Mouse (Mus musculus): ENCODE measurements around the gene Spem2. TPM values are rescaled to one million over a fixed set of nuclear protein-coding genes. Genes with fewer than 3 reads are reported as not detected.

The Spem2 gene
- polyA plus RNA-seq, 1 experiment from 2014 or later, result not detected

GRCm38 (mm10) chr11:69835326-69835965 lies 17.2 kb upstream of the Spem2 start:
- DNase-seq (no peak), ATAC-seq (ENCODE audit: insufficient read depth) (no peak)
- Histone ChIP-seq H3K27me3 (ENCODE audit: insufficient read depth, low read length) (peaks cover 14% of the 10 kb centered on the region; the same call in 1 of the 2 replicates), H3K27ac (ENCODE audit: low read depth) (no peak overlapping the region), H3K4me3 (ENCODE audit: low read depth, low read length) (peak overlapping the region; percentile 73; the same call in 1 of the 2 replicates), H3K36me3 (ENCODE audit: insufficient read depth) (peaks cover 21% of the 10 kb centered on the region), H3K9ac (peak overlapping the region; percentile 20), H3K4me2 (peak overlapping the region; percentile 75), H3K9me3 (ENCODE audit: low read depth, low read length) (no peaks in the 10 kb centered on the region), H3K4me1 (ENCODE audit: insufficient read depth) (peaks cover 19% of the 10 kb centered on the region; the same call in 1 of the 2 replicates)
- TF ChIP-seq CTCF (IDR thresholded peaks at IDR 0.05; ENCODE audit: low read depth), result no peak
- WGBS, result 8% methylated on average over 9 of the region's 9 CpGs

GRCm38 (mm10) chr11:69834001-69834549 lies 15.8 kb upstream of the Spem2 start:
- Histone ChIP-seq H3K9ac (peak overlapping the region; percentile 55), H3K4me1 (ENCODE audit: insufficient read depth) (peaks cover 16% of the 10 kb centered on the region; the same call in 1 of the 2 replicates), H3K9me3 (ENCODE audit: low read depth, low read length) (no peaks in the 10 kb centered on the region), H3K27ac (ENCODE audit: low read depth) (no peak overlapping the region), H3K4me3 (ENCODE audit: low read depth, low read length) (peak overlapping the region; percentile 73), H3K36me3 (ENCODE audit: insufficient read depth) (peaks cover 27% of the 10 kb centered on the region), H3K4me2 (peak overlapping the region; percentile 75), H3K27me3 (ENCODE audit: insufficient read depth, low read length) (peaks cover 14% of the 10 kb centered on the region; the same call in 1 of the 2 replicates)
- 8% methylated on average over 46 of the region's 48 CpGs for WGBS
- ATAC-seq (ENCODE audit: insufficient read depth) (no peak), DNase-seq (peak; percentile 60)
- TF ChIP-seq CTCF (IDR thresholded peaks at IDR 0.05; ENCODE audit: low read depth), result no peak

- DNase-seq, result no peak
- H3K36me3 ChIP-seq (ENCODE audit: insufficient read depth), result peaks cover 32% of the 10 kb centered on the region
- ATAC-seq (ENCODE audit: insufficient read depth), result no peak
- TF ChIP-seq CTCF (IDR thresholded peaks at IDR 0.05; ENCODE audit: low read depth), result no peak
- no peak overlapping the region for H3K27ac ChIP-seq (ENCODE audit: low read depth)
- H3K9ac ChIP-seq, result peak overlapping the region; percentile 55
- H3K4me2 ChIP-seq, result peak overlapping the region; percentile 75
- peaks cover 16% of the 10 kb centered on the region; the same call in 1 of the 2 replicates for H3K4me1 ChIP-seq (ENCODE audit: insufficient read depth)
- peaks cover 14% of the 10 kb centered on the region; the same call in 1 of the 2 replicates for H3K27me3 ChIP-seq (ENCODE audit: insufficient read depth, low read length)
- WGBS, result 51% methylated on average over 8 of the region's 8 CpGs
- peak overlapping the region; percentile 73 for H3K4me3 ChIP-seq (ENCODE audit: low read depth, low read length)
- no peaks in the 10 kb centered on the region for H3K9me3 ChIP-seq (ENCODE audit: low read depth, low read length)
These were observed 15.3 kb upstream of the Spem2 start for GRCm38 (mm10) chr11:69833554-69833953.

GRCm38 (mm10) chr11:69828832-69829231 lies 10.6 kb upstream of the Spem2 start:
- Histone ChIP-seq H3K9me3 (ENCODE audit: low read depth, low read length) (no peaks in the 10 kb centered on the region), H3K36me3 (ENCODE audit: insufficient read depth) (peaks cover 71% of the 10 kb centered on the region), H3K27ac (ENCODE audit: low read depth) (no peak overlapping the region), H3K27me3 (ENCODE audit: insufficient read depth, low read length) (peaks cover 4% of the 10 kb centered on the region; the same call in 1 of the 2 replicates), H3K4me2 (no peak overlapping the region), H3K4me3 (ENCODE audit: low read depth, low read length) (no peak overlapping the region), H3K4me1 (ENCODE audit: insufficient read depth) (peaks cover 3% of the 10 kb centered on the region; the same call in 1 of the 2 replicates), H3K9ac (no peak overlapping the region)
- ATAC-seq (ENCODE audit: insufficient read depth) (no peak), DNase-seq (no peak)
- TF ChIP-seq CTCF (IDR thresholded peaks at IDR 0.05; ENCODE audit: low read depth), result no peak
- WGBS, result 73% methylated on average over 5 of the region's 5 CpGs

GRCm38 (mm10) chr11:69823456-69823855 lies 5.2 kb upstream of the Spem2 start:
- no peaks in the 10 kb centered on the region for H3K4me1 ChIP-seq (ENCODE audit: insufficient read depth)
- no peaks in the 10 kb centered on the region for H3K9me3 ChIP-seq (ENCODE audit: low read depth, low read length)
- no peak overlapping the region for H3K27ac ChIP-seq (ENCODE audit: low read depth)
- ATAC-seq (ENCODE audit: insufficient read depth) (no peak), DNase-seq (no peak)
- peaks cover 41% of the 10 kb centered on the region for H3K36me3 ChIP-seq (ENCODE audit: insufficient read depth)
- 83% methylated on average over 2 of the region's 2 CpGs for WGBS
- no peaks in the 10 kb centered on the region for H3K27me3 ChIP-seq (ENCODE audit: insufficient read depth, low read length)
- H3K9ac ChIP-seq, result no peak overlapping the region
- no peak for TF ChIP-seq CTCF (IDR thresholded peaks at IDR 0.05; ENCODE audit: low read depth)
- H3K4me3 ChIP-seq (ENCODE audit: low read depth, low read length), result no peak overlapping the region
- H3K4me2 ChIP-seq, result no peak overlapping the region

- WGBS, result 78% methylated on average over 3 of the region's 3 CpGs
- TF ChIP-seq CTCF (IDR thresholded peaks at IDR 0.05; ENCODE audit: low read depth), result no peak
- Histone ChIP-seq H3K27ac (ENCODE audit: low read depth) (no peak within 1 kb of the TSS), H3K9ac (no peak within 1 kb of the TSS), H3K9me3 (ENCODE audit: low read depth, low read length) (peaks cover 7% of the 10 kb centered on the region; the same call in 1 of the 2 replicates), H3K4me3 (ENCODE audit: low read depth, low read length) (no peak within 1 kb of the TSS), H3K4me1 (ENCODE audit: insufficient read depth) (no peaks in the 10 kb centered on the region), H3K36me3 (ENCODE audit: insufficient read depth) (peaks cover 31% of the 10 kb centered on the region; the same call in 1 of the 2 replicates), H3K27me3 (ENCODE audit: insufficient read depth, low read length) (no peaks in the 10 kb centered on the region), H3K4me2 (no peak within 1 kb of the TSS)
- DNase-seq (no peak), ATAC-seq (ENCODE audit: insufficient read depth) (no peak)
These were observed 3.8 kb upstream of the Spem2 start, which contains the start of gene Spem1 for GRCm38 (mm10) chr11:69822080-69822479. Spem1 (minus strand) TSS chr11:69822180.

- 91% methylated on average over 8 of the region's 8 CpGs for WGBS
- ATAC-seq (ENCODE audit: insufficient read depth), result no peak
- H3K27me3 ChIP-seq (ENCODE audit: insufficient read depth, low read length), result no peaks in the 10 kb centered on the region
- no peak for TF ChIP-seq CTCF (IDR thresholded peaks at IDR 0.05; ENCODE audit: low read depth)
- no peak overlapping the region for H3K27ac ChIP-seq (ENCODE audit: low read depth)
- no peaks in the 10 kb centered on the region for H3K36me3 ChIP-seq (ENCODE audit: insufficient read depth)
- H3K4me1 ChIP-seq (ENCODE audit: insufficient read depth), result no peaks in the 10 kb centered on the region
- DNase-seq, result no peak
- no peak overlapping the region for H3K9ac ChIP-seq
- H3K4me3 ChIP-seq (ENCODE audit: low read depth, low read length), result no peak overlapping the region
- H3K9me3 ChIP-seq (ENCODE audit: low read depth, low read length), result peaks cover 7% of the 10 kb centered on the region; the same call in 1 of the 2 replicates
- no peak overlapping the region for H3K4me2 ChIP-seq
These were observed 606 bp upstream of the Spem2 start for GRCm38 (mm10) chr11:69818871-69819270.
